Mouse (Mus musculus): Measurements from ENCODE around the gene Gad1.
"Not testable (repeated sequence)": the region's sequence is repeated elsewhere in the genome, so short reads cannot be mapped to it uniquely, and the experiment has no call there.

Gad1 gene

GRCm38 (mm10) chr2:70552772-70553171 lies at the start of gene Gad1:
TSS of gene Gad1 (plus strand) at chr2:70553072.
- no peak for DNase-seq (ENCODE audit: extremely low spot score)

DNA sequence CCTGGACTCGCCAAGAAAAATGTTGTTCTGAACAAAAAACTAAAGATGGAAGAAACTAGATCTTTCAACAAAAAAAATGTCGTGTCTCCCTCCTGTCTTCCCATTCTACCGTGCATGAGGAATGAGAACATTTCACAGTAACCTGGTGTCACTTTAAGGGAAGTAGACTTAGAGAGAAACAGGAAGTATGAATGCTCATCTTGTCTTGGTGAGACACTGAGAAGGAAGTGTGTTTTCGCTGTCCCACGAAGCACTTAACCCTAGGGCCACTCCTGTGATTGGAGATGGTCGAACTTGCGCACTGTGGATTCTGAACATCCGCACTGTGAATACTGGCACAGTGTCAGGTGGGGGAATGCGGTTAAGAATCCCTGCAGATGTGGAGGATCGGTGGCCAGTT lies 49.4 kb upstream of the Gad1 start:
- DNase-seq (ENCODE audit: extremely low spot score) = no peak

- no peak for DNase-seq (ENCODE audit: extremely low spot score)
These were observed 47.6 kb upstream of the Gad1 start for GRCm38 (mm10) chr2:70505229-70505628.

GRCm38 (mm10) chr2:70505896-70506295 lies 47.0 kb upstream of the Gad1 start:
- DNase-seq (ENCODE audit: extremely low spot score) = no peak

DNA sequence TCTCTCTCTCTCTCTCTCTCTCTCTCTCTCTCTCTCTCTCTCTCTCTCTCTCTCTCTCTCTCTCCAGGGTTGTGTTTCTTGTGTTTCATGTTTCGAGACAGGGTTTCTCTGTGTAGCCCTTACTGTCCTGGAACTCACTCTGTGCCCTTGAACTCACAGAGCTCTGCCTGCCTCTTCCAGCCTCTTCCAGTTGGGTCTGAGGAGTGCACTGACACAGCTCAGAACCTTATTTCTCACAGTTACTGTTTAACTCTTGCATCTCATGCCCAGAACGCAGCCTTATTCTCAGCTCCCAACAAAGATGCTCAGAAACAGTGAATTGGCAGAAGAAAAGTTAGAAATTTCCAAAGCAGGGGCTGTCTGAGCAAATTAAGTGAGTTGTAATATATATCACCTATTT lies 46.5 kb upstream of the Gad1 start:
- DNase-seq (ENCODE audit: extremely low spot score) = no peak

DNA sequence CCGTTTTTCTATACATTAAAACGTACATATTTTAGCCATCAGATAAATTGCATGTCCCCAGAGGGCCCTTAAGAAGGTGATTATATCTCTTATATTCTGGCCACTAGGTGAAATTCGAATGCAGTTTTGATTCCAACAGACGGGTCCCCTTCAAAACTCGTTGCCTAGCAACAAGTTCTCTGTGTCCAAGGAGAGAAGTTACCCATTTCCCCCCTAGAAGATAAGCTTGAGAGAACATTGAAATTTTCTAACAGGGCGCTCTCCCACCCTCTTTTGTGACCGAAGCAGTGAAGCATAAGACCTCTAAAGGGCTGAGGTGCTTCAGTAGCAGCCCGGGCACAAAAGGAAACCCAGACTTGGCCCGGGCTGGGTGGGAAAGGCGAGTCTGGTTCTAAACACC lies 44.4 kb upstream of the Gad1 start, which contains the start of gene Erich2:
Gene Erich2 (plus strand): TSS at position 324 of the 400 bp plus-strand sequence.
- DNase-seq (ENCODE audit: extremely low spot score) = no peak

DNA sequence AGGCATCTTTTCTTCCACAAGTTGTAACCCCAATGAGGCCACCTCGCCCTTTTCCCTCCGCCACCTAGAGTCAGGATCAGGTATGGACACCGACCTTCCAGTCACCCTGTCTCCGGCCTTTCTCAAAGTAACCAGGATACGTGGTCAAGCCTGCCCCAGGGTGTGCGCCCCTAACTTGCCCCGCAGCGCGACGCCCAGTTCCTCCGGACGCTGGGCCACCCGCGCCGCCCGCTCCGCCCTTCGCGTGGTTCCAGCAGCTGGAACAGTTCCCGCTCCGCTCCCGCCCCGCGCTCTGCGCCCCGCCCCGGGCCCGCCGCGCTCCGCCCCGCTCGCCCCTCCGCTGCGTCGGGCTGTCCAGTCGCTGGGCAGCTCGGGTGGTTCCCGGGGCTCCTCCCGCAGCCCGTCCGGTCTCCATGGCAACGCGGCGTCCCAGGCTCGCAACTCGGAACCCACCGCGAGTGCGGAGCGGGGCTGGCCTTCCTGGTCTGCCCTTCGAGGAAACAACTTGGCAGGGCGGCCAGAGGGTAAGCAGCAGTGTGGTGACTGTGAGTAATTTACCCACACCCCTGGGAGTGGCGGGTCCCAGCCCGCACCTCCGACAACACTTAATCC lies 43.7 kb upstream of the Gad1 start:
- DNase-seq (ENCODE audit: extremely low spot score) = peak; percentile 92

DNA sequence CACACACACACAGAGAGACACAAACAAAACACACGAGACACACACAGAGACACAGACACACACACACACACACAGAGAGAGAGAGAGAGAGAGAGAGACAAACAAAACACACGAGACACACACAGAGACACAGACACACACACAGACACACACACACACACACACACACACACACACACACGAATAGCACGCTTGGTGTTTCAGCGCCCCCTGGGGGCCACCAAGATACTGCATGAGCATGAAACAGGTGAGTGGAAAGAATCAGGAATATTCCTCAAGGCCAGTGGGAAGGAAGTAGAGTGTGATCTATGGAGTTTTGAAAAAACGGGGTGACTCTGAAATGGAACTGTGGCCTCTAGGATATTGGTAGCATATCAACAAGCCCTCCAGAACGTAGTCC lies 14.6 kb upstream of the Gad1 start:
- DNase-seq (ENCODE audit: extremely low spot score) = not testable (repeated sequence)

GRCm38 (mm10) chr2:70550671-70551070 lies 2.2 kb upstream of the Gad1 start:
- no peak for DNase-seq (ENCODE audit: extremely low spot score)

- no peak for DNase-seq (ENCODE audit: extremely low spot score)
These were observed 1.4 kb upstream of the Gad1 start for GRCm38 (mm10) chr2:70551446-70551845.

DNA sequence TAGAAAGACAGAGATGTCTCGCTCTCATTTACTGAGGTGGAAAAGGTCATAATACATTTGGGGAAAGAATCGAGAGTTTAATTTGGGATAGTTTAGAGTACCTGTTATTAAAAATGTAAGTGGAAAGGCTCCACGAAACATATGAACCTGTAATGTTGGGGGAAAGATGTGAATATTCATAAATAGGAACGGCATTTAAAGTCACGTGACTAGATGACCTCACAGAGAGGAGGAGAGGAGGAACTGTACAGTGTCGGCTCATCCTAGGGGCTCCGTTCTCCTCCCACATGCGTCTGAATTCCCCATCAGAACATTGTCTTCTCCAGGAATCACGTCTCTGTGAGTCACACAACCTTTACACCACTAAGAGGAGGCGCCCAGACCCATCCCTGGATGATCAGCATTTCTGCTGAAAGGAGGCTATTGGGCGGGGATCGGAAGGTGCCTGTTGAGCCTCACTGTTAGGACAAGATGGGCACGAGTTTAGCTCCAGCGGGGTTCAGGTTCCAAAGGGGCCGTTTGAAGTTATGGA lies 739 bp upstream of the Gad1 start:
- DNase-seq (ENCODE audit: extremely low spot score) = no peak

DNA sequence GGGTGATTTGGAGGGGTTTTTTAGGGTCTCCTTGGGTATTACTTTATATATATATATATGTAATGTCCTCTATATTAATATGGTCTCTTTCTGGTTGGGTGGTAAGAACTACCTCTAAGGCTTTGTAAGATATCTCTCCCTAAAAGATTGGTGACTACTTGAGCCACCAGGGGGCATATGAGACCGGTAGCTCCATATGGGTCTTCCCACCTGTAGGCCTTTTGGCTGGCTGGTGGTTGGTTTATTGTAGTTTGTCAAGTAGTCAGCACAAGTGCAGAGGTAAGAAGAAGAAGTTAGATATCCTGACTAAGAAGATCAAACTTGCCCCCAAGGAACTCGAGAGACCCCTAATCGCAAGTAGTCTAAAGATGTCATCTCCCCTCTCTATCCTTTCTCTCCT lies 954 bp downstream of the Gad1 start:
- DNase-seq (ENCODE audit: extremely low spot score) = no peak

DNA sequence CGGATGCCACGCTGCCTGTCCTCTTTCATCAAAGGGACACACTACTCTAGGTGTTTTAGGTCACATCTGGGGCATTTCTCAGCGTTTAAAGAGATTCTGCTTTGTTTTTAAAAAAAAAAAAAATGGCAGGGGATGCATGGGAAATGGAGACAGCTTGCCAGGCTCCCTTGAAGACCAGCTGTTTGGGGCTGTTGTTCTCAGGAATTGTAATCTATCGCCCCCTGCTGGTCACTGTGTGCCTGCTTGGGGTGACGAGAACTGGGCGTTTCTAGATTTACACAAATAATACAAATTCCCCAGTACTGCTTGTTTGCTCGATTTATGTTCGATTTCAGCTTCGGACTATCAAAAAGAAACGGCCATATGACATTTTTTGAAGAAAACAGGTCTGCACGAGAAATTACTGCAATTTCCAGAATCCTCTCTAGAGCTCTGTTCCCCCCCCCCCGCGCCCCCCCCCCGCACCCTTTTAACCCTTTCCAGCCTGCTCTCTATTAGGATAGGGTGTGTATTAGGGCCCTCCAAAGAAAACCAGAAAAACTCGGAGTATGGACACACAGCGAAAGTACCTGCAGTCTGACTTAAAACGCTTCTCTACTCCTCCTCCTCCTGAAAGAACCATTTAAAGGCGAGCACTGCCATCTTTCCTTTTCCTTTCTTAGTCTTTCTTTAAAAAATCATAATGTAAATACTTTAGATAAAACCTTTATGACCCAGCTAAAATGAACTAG lies 5.4 kb downstream of the Gad1 start:
- DNase-seq (ENCODE audit: extremely low spot score) = peak; percentile 88

- DNase-seq (ENCODE audit: extremely low spot score) = no peak
These were observed 6.1 kb downstream of the Gad1 start for GRCm38 (mm10) chr2:70558843-70559451.

- DNase-seq (ENCODE audit: extremely low spot score) = peak; percentile 78
These were observed 6.6 kb downstream of the Gad1 start for GRCm38 (mm10) chr2:70559520-70559919.

DNA sequence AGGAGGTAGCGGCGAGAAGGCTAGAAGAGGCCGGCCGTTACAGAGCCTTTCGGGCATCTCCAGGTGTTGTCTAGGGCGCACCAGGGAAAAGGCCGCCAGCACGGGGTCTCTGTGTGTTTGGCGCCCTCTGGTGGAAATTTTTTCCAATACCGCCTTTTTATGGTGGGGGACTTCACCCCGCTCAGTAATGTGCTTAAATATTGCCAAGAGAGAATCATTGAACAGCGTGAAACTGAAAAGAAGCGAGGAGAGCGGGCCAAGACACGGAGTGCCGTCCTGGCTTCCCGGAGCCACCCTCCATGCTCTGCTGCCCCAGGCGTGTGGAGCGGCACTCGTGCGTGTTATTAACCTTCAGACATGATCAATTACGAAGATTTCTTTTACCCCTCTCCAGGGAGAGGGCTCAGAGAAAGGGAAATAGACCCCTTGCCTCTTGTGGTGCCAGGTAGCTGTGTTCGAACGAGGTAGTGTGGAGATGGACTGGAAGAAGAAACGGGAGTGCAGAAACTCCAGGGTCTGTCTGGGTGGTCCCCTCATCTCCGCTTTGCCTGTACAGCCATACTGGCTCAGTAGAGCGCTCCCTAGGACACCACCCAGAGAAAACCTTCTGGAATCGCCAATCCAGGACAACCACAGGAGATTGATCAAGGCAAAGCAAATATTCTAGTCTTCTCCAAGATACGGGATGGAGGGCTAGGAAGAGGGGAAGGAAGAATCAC lies 8.4 kb downstream of the Gad1 start:
- peak; percentile 79 for DNase-seq (ENCODE audit: extremely low spot score)

GRCm38 (mm10) chr2:70562011-70562491 lies 9.2 kb downstream of the Gad1 start:
- peak; percentile 64 for DNase-seq (ENCODE audit: extremely low spot score)

DNA sequence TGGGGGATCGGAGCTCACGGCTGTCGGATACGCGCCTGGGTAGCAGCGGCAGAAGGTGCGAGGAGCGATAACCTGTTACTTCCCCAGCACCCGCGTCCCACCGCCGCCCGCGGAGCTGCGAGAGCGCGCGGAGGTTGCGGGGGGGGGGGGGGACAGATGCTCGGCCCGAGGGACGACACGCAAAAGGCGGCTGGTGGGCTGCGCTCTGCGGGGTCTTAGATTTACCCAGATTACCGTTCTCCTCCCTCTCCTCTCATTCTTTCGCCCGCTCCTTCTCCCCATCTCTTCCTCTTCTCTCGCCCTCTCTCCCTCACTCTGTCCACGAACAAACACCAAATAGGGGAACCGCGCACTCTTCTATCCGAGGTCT lies 9.7 kb downstream of the Gad1 start:
- DNase-seq (ENCODE audit: extremely low spot score) = no peak

DNA sequence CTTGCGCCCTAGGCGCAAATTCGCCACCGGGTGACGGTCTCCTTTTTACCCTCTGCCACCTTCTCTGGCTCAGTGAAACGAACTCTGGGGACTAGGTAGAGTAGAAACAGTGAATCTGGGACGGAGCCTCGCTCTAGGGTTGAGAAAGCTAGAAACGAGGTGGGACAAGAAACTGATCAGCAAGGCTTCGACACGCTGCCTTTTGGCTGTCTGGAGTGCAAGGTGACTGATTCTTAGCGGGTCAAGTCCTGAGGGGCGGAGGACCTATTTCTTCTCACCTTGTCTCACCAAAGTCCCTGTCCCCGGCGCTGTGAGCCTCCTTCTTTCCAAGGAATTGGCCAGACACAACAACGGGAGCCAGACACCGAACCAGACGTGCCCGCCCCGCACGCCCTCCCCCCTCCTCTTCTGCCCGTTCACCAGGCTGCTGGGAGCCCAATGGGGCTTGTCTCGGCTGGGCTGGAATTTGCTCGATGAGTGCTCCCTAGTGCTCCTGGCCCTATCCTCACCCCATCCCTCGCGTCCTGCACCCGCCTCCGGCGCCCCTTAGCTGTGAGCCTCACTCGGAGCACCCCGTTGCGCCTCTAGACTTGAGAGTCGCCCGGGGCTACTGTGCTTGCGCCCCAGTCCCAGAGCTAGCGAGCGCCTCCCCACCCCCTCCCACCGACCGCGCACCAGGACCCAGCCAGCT lies 10.3 kb downstream of the Gad1 start:
- DNase-seq (ENCODE audit: extremely low spot score) = peak; percentile 24

DNA sequence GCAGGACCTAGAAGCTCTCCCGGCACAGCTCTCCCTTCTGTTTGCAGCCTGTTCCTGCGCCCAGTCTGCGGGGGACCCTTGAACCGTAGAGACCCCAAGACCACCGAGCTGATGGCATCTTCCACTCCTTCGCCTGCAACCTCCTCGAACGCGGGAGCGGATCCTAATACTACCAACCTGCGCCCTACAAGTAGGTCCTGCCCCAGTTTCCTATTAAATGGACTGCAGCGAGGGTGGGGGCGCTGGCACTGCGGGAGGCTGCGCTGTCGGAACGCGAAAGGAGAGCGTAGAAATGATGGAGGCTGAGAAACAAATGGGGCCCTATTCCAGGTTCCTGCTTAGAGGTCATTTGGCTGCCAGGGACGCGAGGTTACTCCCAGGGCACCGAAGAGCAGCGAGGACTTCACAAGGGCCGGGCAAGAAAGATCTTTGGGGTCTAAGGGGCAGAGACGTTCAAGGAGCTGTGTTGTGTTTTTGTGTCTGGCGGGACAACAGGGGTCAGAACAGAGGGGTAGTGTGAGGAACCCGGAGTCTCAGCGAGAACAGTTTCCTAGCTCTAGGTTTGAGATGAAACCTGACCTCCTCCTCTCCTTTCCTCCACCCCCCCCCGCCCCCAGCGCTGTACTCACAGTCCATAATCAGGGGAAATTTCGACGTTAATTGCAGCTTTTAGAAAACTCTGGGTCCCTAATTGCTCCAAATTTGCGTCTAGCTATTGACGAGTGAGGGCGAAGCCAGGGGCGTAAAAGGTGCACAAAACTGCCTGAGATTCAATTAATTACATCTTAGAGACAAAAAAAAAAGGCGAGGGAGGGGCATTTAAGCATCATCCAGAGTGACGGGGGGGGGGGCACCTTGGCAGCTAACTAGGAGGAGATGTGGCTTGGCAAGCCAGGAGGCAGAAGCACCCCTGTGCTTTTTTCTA lies 11.1 kb downstream of the Gad1 start:
- DNase-seq (ENCODE audit: extremely low spot score) = peak; percentile 48

Data from embryo, embryonic 9.5 days (tissue).